Mouse (Mus musculus): ENCODE measurements around the gene B3gnt7.

DNA sequence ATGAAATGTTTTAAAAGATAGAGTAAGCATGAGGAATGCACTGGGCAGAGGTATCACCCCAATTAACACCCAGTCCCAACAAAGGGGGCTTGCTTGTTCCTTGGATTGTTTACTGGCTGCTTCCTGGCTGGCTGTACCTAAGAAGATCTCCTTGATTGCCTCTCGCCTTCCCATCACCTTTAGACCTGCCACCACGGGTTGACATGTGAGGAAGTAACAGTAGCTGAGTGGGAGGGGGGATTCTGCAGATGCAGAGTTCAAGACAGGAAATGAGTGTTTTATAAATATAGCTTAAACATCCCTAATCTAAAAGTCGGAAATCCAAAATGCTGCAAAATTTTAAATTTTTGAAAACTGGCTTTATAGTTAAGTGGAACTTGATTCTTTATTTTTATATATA, 37.6 kb upstream of the B3gnt7 start:
- TF ChIP-seq CTCF (IDR thresholded peaks at IDR 0.05; ENCODE audit: low read depth, low read length) (no peak), POLR2A (IDR thresholded peaks at IDR 0.05; ENCODE audit: extremely low read depth, insufficient read depth, low read length) (no peak)

All from liver, adult 2 months (tissue).